Mouse (Mus musculus) heart, postnatal 0 days (tissue): ENCODE measurements at regions not wholly inside any gene's neighbourhood (a gene's known extent, or its start where the extent isn't known, plus 50 kb on each side); places are given as distances from the start of the nearest gene placed in this dataset.
A peak's percentile ranks its signal among the peaks of the same experiment; 100 is the strongest.

Source experiments
- ATAC-seq: fragments of 200-750 bp; cut with Nextera tagmentation; 2 replicates; pipeline ENCODE4 v1.8.0; 2017; ENCODE audit warnings: low read depth, moderate number of reproducible peaks, moderate library complexity; ENCODE audit not compliant: insufficient read depth
- DNase-seq: peaks from one replicate; pipeline ENCODE4 v3.0.0-alpha.2; 2016; ENCODE audit warnings: low spot score
- H3K27ac ChIP-seq: fragments of 300-500 bp; sonication (generic); 2 replicates; pipeline ENCODE4 v1.5.1; 2014; ENCODE audit warnings: low read depth, mild to moderate bottlenecking
- H3K27me3 ChIP-seq: fragments of 300-500 bp; sonication (generic); 2 replicates; pipeline ENCODE4 v1.6.1; 2014; ENCODE audit warnings: low read length, mixed read lengths; ENCODE audit not compliant: control insufficient read depth, insufficient read depth
- H3K36me3 ChIP-seq: fragments of 300-500 bp; sonication (generic); replicated peaks from 2 replicates; pipeline ENCODE4 v1.6.1; 2014; ENCODE audit warnings: low read length, mixed read lengths; ENCODE audit not compliant: control insufficient read depth, insufficient read depth
- H3K4me1 ChIP-seq: fragments of 300-500 bp; sonication (generic); 2 replicates; pipeline ENCODE4 v1.6.1; 2014; ENCODE audit warnings: antibody characterized with exemption; ENCODE audit not compliant: control insufficient read depth, insufficient read depth
- H3K4me2 ChIP-seq: fragments of 300-500 bp; sonication (generic); 2 replicates; pipeline ENCODE4 v1.6.1; 2014; ENCODE audit warnings: low read depth, mild to moderate bottlenecking, low read length, moderate library complexity
- H3K4me3 ChIP-seq: fragments of 300-500 bp; sonication (generic); 2 replicates; pipeline ENCODE4 v1.5.1; 2014; ENCODE audit warnings: low read depth, low read length
- H3K9ac ChIP-seq: fragments of 300-500 bp; sonication (generic); replicated peaks from 2 replicates; pipeline ENCODE4 v1.6.1; 2014; ENCODE audit warnings: low read depth, low read length, mixed read lengths
- H3K9me3 ChIP-seq: fragments of 300-500 bp; sonication (generic); replicated peaks from 2 replicates; pipeline ENCODE4 v1.6.1; 2016; ENCODE audit warnings: low read length; ENCODE audit not compliant: control insufficient read depth
- CTCF ChIP-seq: IDR thresholded peaks from 2 replicates; pipeline ENCODE4 v1.5.1; 2016; ENCODE audit warnings: antibody characterized with exemption, control low read depth, low read depth
- EP300 ChIP-seq: IDR thresholded peaks from 2 replicates; pipeline ENCODE4 v1.6.1; 2016; ENCODE audit warnings: antibody characterized with exemption, low read depth
- WGBS: fragments of 180-500 bp; shearing (Covaris S2); extraction: QIAGEN DNeasy Blood & Tissue Kit; methylation state at CpG from one replicate; pipeline ENCODE4 v1.1.7; 2014; 5-methylcytosine and 5-hydroxymethylcytosine counted together

DNA sequence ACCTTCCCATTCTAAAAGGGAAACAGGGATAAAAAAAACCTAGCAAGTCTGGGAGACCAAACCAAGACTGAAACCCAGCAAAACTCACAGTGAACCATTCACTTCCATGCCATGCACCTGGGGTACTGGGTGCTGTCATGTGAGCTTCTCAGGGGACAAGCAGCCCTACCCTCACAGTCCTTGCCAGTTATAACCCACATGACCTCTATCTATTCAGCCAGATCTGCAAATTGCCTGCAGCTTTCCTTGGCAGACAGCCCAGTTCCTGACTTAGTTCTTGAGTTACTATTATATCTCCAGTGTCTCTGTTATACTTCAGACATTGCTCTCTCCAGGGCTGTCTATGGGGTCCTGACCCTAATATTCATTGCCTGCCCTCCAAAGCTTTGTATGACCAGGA, 298.7 kb upstream of the Camk1g start:
- Histone ChIP-seq H3K36me3 (no peaks in the 10 kb centered on the region), H3K27ac (no peak overlapping the region), H3K9me3 (no peaks in the 10 kb centered on the region), H3K27me3 (no peaks in the 10 kb centered on the region), H3K4me1 (peaks cover 19% of the 10 kb centered on the region), H3K4me3 (no peak overlapping the region), H3K4me2 (no peak overlapping the region), H3K9ac (no peak overlapping the region)
- peak; percentile 48; the same call in 1 of the 2 replicates for ATAC-seq
- peak; percentile 52 for DNase-seq
- TF ChIP-seq CTCF (no peak), EP300 (no peak)

DNA sequence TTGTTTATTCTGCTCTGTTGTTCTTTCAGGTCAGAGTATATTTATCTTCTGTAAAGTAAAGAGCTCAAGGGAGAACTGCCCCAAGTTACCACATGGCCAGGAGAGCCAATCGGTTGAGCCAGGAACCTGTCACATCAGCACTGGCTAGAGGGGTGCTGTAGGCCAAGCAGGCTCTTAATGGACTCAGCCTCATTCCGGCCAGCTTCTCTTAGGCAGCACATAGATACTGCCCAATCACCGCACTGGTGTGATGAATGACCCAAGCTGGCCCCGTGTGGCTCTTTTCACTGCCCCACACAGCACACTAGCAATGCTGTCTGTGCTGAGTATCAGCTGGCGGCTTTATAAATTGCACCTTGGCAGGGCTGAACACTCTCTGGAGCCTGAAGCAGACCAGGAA, 295.8 kb upstream of the Camk1g start:
- WGBS: 40% methylated on average over 5 of the region's 5 CpGs
- DNase-seq: no peak
- H3K4me1 ChIP-seq: peaks cover 46% of the 10 kb centered on the region
- no peaks in the 10 kb centered on the region for H3K9me3 ChIP-seq
- no peaks in the 10 kb centered on the region for H3K27me3 ChIP-seq
- H3K9ac ChIP-seq: no peak overlapping the region
- H3K36me3 ChIP-seq: no peaks in the 10 kb centered on the region
- no peak overlapping the region for H3K4me2 ChIP-seq
- TF ChIP-seq EP300: no peak
- TF ChIP-seq CTCF: no peak
- peak; percentile 73 for ATAC-seq
- peak overlapping the region; percentile 43; the same call in 1 of the 2 replicates for H3K27ac ChIP-seq
- no peak overlapping the region for H3K4me3 ChIP-seq

DNA sequence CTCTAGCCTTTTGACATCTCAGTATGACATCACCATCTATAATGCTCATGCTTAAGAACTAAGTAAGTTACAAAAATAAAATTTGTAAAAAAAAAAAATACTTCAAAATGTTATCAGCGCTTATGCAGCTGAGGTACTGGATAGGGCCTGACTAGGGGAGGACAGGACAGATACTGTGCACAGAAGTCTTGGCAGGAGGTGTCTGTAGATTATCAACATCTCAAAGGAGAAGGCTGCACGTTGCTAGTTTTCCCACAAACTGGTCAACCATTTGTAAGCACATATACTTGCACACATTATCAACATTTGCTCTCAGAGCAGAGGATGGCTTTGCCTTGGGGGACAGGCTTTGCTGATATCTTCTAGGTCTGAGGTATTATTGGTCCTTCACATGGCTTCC, 294.5 kb upstream of the Camk1g start:
- TF ChIP-seq CTCF (no peak), EP300 (no peak)
- no peak for ATAC-seq
- Histone ChIP-seq H3K9ac (no peak overlapping the region), H3K9me3 (no peaks in the 10 kb centered on the region), H3K4me1 (peaks cover 47% of the 10 kb centered on the region), H3K4me3 (no peak overlapping the region), H3K27me3 (no peaks in the 10 kb centered on the region), H3K36me3 (no peaks in the 10 kb centered on the region), H3K27ac (no peak overlapping the region), H3K4me2 (no peak overlapping the region)
- WGBS: 45% methylated on average over 2 of the region's 2 CpGs
- DNase-seq: no peak

DNA sequence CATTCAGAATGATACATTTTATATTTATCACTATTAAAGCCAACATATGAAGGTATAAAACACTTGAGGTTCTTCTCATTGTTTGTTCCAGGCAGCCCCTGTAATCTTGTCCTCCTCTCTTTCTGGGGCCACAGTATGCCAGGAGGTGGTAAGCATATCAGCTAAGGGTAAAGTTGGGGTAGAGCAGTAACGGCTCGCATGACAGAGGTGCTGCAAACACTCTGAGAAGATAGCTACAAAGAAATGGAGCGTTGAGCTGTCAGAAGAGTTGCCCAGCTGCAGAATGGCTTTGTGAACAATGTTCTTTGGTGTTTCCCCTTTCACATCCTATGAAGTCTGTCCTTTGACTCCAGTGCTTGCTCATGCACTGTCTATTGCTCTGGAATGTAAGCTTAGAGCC, 293.5 kb upstream of the Camk1g start:
- Histone ChIP-seq H3K36me3 (no peaks in the 10 kb centered on the region), H3K9me3 (no peaks in the 10 kb centered on the region), H3K27ac (no peak overlapping the region), H3K4me1 (peaks cover 41% of the 10 kb centered on the region), H3K27me3 (no peaks in the 10 kb centered on the region), H3K4me3 (no peak overlapping the region), H3K4me2 (no peak overlapping the region), H3K9ac (no peak overlapping the region)
- TF ChIP-seq EP300 (no peak), CTCF (no peak)
- ATAC-seq: no peak
- DNase-seq: no peak
- 37% methylated on average over 3 of the region's 3 CpGs for WGBS

DNA sequence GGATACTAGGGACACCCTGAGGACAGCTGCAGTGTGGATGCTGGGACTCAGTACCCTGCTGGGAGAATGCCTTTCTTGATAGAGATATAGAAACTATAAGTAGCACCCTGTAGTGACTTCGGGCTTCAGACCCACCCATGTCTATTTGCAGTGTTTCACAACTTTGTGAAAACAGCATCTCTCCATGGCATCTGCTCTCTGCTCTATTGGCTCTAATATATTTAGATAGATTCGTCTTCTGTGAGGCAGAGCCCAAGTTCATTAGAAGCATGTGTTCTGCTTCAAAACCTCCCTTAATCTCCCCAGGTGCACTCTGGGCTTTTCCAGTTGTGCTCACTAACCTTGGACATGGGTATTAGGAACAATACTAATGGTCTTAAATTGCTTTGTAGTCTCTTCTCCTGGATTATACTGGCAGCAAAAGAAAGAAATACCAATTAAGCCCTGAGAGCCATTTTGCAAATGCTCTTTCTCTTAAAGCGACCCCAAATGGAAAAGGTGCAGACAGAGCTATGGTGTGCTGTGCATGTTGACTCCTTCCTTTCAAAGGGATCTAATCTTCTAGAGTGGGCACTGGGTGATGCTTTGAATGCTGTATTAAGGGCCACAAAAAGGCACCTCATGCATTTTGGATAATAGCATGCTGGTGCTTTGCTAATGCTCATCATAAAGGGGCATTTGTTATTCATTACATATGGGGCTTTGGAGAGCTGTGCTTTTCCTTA, 292.2 kb upstream of the Camk1g start:
- peaks cover 39% of the 10 kb centered on the region for H3K4me1 ChIP-seq
- 59% methylated on average over 3 of the region's 3 CpGs for WGBS
- no peaks in the 10 kb centered on the region for H3K36me3 ChIP-seq
- H3K9me3 ChIP-seq: no peaks in the 10 kb centered on the region
- H3K4me3 ChIP-seq: no peak overlapping the region
- TF ChIP-seq EP300 (no peak), CTCF (no peak)
- H3K4me2 ChIP-seq: no peak overlapping the region
- H3K27me3 ChIP-seq: no peaks in the 10 kb centered on the region
- DNase-seq: no peak
- H3K27ac ChIP-seq: no peak overlapping the region
- no peak overlapping the region for H3K9ac ChIP-seq
- no peak for ATAC-seq

DNA sequence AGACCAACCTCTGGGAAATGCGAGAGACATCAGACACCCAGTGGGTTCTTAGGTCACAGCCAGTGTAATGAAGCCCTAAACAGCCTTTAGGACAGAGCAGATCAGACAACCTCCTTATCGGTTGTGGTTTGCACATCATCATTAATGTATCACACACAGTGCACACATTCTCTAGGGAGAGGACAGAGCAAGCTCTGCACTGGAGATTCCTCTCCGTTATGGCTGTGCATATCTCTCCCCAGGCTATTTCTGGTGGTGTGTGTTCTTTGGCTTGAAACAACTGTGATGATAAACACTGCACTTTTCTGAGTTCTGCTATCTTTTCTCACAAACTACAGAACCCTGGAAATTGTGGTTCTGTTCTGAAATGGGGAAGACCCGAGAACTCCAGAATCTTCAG, 291.3 kb upstream of the Camk1g start:
- no peaks in the 10 kb centered on the region for H3K36me3 ChIP-seq
- no peaks in the 10 kb centered on the region for H3K27me3 ChIP-seq
- peak; percentile 36; the same call in 1 of the 2 replicates for ATAC-seq
- H3K4me3 ChIP-seq: no peak overlapping the region
- WGBS: 23% methylated on average over 4 of the region's 4 CpGs
- no peaks in the 10 kb centered on the region for H3K9me3 ChIP-seq
- no peak overlapping the region for H3K9ac ChIP-seq
- TF ChIP-seq CTCF (no peak), EP300 (no peak)
- peaks cover 39% of the 10 kb centered on the region; the same call in 1 of the 2 replicates for H3K4me1 ChIP-seq
- DNase-seq: no peak
- no peak overlapping the region for H3K4me2 ChIP-seq
- peak overlapping the region; percentile 13 for H3K27ac ChIP-seq
